Mouse (Mus musculus) hindbrain, embryonic 14.5 days (tissue): Measurements from ENCODE around the gene Ppp5c. TPM values are rescaled to one million over a fixed set of nuclear protein-coding genes. Genes with fewer than 3 reads are reported as not detected.

ENCODE experiments used
- ATAC-seq: fragments of 200-750 bp; cut with Nextera tagmentation; 2 replicates; pipeline ENCODE4 v1.8.0; 2017; ENCODE audit warnings: moderate number of reproducible peaks, mild to moderate bottlenecking, moderate TSS enrichment, moderate library complexity; ENCODE audit not compliant: low FRiP score
- DNase-seq: peaks from one replicate; pipeline ENCODE4 v3.0.0-alpha.2; 2015; ENCODE audit warnings: low spot score
- H3K27ac ChIP-seq: fragments of 300-500 bp; sonication (generic); 2 replicates; pipeline ENCODE4 v1.5.1; 2014; ENCODE audit warnings: mild to moderate bottlenecking, moderate library complexity
- H3K27me3 ChIP-seq: fragments of 300-500 bp; sonication (generic); 2 replicates; pipeline ENCODE4 v1.6.1; 2014; ENCODE audit warnings: mild to moderate bottlenecking, low read length, mixed read lengths; ENCODE audit not compliant: control insufficient read depth, insufficient read depth
- H3K36me3 ChIP-seq: fragments of 300-500 bp; sonication (generic); replicated peaks from 2 replicates; pipeline ENCODE4 v1.6.1; 2014; ENCODE audit not compliant: control insufficient read depth, insufficient read depth
- H3K4me1 ChIP-seq: fragments of 300-500 bp; sonication (generic); replicated peaks from 2 replicates; pipeline ENCODE4 v1.6.1; 2014; ENCODE audit warnings: antibody characterized with exemption, low read length, mixed read lengths; ENCODE audit not compliant: control insufficient read depth, insufficient read depth
- H3K4me2 ChIP-seq: fragments of 300-500 bp; sonication (generic); replicated peaks from 2 replicates; pipeline ENCODE4 v1.6.1; 2014; ENCODE audit warnings: mild to moderate bottlenecking, moderate library complexity
- H3K4me3 ChIP-seq: fragments of 300-500 bp; sonication (generic); replicated peaks from 2 replicates; pipeline ENCODE4 v1.5.1; 2014; ENCODE audit warnings: mild to moderate bottlenecking, low read length
- H3K9ac ChIP-seq: fragments of 300-500 bp; sonication (generic); 2 replicates; pipeline ENCODE4 v1.6.1; 2014
- H3K9me3 ChIP-seq: fragments of 300-500 bp; sonication (generic); 2 replicates; pipeline ENCODE4 v1.6.1; 2016; ENCODE audit warnings: low read length; ENCODE audit not compliant: control insufficient read depth
- WGBS: fragments of 180-500 bp; shearing (Covaris S2); extraction: QIAGEN DNeasy Blood & Tissue Kit; methylation state at CpG from one replicate; pipeline ENCODE4 v1.1.7; 2014; 5-methylcytosine and 5-hydroxymethylcytosine counted together
- polyA plus RNA-seq: library from polyadenylated mRNA; unstranded; fragments of >200 nt; fragmentation: Nextera tagmentation; extraction: Ambion mirVana; gene quantifications from 2 replicates; pipeline ENCODE4 v1.2.1, GENCODE M21; 2014

The Ppp5c gene
- polyA plus RNA-seq, 1 experiment from 2014 or later, result 123 TPM

GRCm38 (mm10) chr7:17055287-17055946 lies 27.7 kb upstream of the Ppp5c start:
- WGBS, result 91% methylated on average over 4 of the region's 4 CpGs
- no peaks in the 10 kb centered on the region for H3K27me3 ChIP-seq
- no peaks in the 10 kb centered on the region for H3K36me3 ChIP-seq
- ATAC-seq, result no peak
- H3K4me2 ChIP-seq, result peak overlapping the region; percentile 63
- peak overlapping the region; percentile 38; the same call in 1 of the 2 replicates for H3K4me3 ChIP-seq
- peaks cover 18% of the 10 kb centered on the region for H3K4me1 ChIP-seq
- peak overlapping the region; percentile 65; the same call in 1 of the 2 replicates for H3K9ac ChIP-seq
- no peaks in the 10 kb centered on the region for H3K9me3 ChIP-seq
- no peak for DNase-seq
- no peak overlapping the region for H3K27ac ChIP-seq

- 92% methylated on average over 16 of the region's 16 CpGs for WGBS
- H3K27ac ChIP-seq, result no peak overlapping the region
- no peak overlapping the region for H3K4me3 ChIP-seq
- H3K27me3 ChIP-seq, result no peaks in the 10 kb centered on the region
- ATAC-seq (no peak), DNase-seq (no peak)
- H3K9ac ChIP-seq, result no peak overlapping the region
- H3K4me2 ChIP-seq, result no peak overlapping the region
- no peaks in the 10 kb centered on the region for H3K9me3 ChIP-seq
- H3K4me1 ChIP-seq, result peaks cover 10% of the 10 kb centered on the region; the same call in 1 of the 2 replicates
- H3K36me3 ChIP-seq, result no peaks in the 10 kb centered on the region
These were observed 26.7 kb upstream of the Ppp5c start for GRCm38 (mm10) chr7:17054325-17054989.

GRCm38 (mm10) chr7:17050933-17051594 lies 23.3 kb upstream of the Ppp5c start:
- Histone ChIP-seq H3K36me3 (no peaks in the 10 kb centered on the region), H3K4me2 (no peak overlapping the region), H3K27me3 (no peaks in the 10 kb centered on the region), H3K4me1 (no peaks in the 10 kb centered on the region), H3K27ac (no peak overlapping the region), H3K9ac (no peak overlapping the region), H3K9me3 (no peaks in the 10 kb centered on the region), H3K4me3 (no peak overlapping the region)
- DNase-seq, result peak; percentile 57
- no peak for ATAC-seq
- 9% methylated on average over 17 of the region's 17 CpGs for WGBS

GRCm38 (mm10) chr7:17050491-17050890 lies 22.8 kb upstream of the Ppp5c start:
- ATAC-seq, result no peak; the same call in 1 of the 2 replicates
- WGBS, result 66% methylated on average over 11 of the region's 11 CpGs
- no peaks in the 10 kb centered on the region for H3K27me3 ChIP-seq
- H3K9me3 ChIP-seq, result no peaks in the 10 kb centered on the region
- H3K9ac ChIP-seq, result no peak overlapping the region
- no peak for DNase-seq
- no peak overlapping the region for H3K4me2 ChIP-seq
- no peak overlapping the region for H3K27ac ChIP-seq
- no peaks in the 10 kb centered on the region for H3K4me1 ChIP-seq
- no peaks in the 10 kb centered on the region for H3K36me3 ChIP-seq
- no peak overlapping the region for H3K4me3 ChIP-seq

GRCm38 (mm10) chr7:17048431-17049190 lies 20.9 kb upstream of the Ppp5c start:
- no peaks in the 10 kb centered on the region for H3K27me3 ChIP-seq
- no peaks in the 10 kb centered on the region for H3K9me3 ChIP-seq
- H3K27ac ChIP-seq, result no peak overlapping the region
- no peak for ATAC-seq
- no peaks in the 10 kb centered on the region for H3K36me3 ChIP-seq
- no peak overlapping the region for H3K9ac ChIP-seq
- H3K4me3 ChIP-seq, result no peak overlapping the region
- no peaks in the 10 kb centered on the region for H3K4me1 ChIP-seq
- DNase-seq, result no peak
- no peak overlapping the region for H3K4me2 ChIP-seq
- WGBS, result 86% methylated on average over 10 of the region's 10 CpGs

- H3K27me3 ChIP-seq, result no peaks in the 10 kb centered on the region
- no peaks in the 10 kb centered on the region for H3K9me3 ChIP-seq
- ATAC-seq (no peak), DNase-seq (no peak)
- no peak overlapping the region for H3K27ac ChIP-seq
- no peaks in the 10 kb centered on the region for H3K4me1 ChIP-seq
- WGBS, result 83% methylated on average over 5 of the region's 5 CpGs
- H3K4me3 ChIP-seq, result no peak overlapping the region
- H3K9ac ChIP-seq, result no peak overlapping the region
- no peaks in the 10 kb centered on the region for H3K36me3 ChIP-seq
- H3K4me2 ChIP-seq, result no peak overlapping the region
These were observed 19.4 kb upstream of the Ppp5c start for GRCm38 (mm10) chr7:17047041-17047682.

GRCm38 (mm10) chr7:17045743-17046142 lies 18.0 kb upstream of the Ppp5c start:
- ATAC-seq (no peak), DNase-seq (no peak)
- no peaks in the 10 kb centered on the region for H3K4me1 ChIP-seq
- H3K9me3 ChIP-seq, result no peaks in the 10 kb centered on the region
- WGBS, result 44% methylated on average over 1 of the region's 1 CpGs
- no peak overlapping the region for H3K4me2 ChIP-seq
- H3K27ac ChIP-seq, result no peak overlapping the region
- no peak overlapping the region for H3K9ac ChIP-seq
- no peaks in the 10 kb centered on the region for H3K36me3 ChIP-seq
- H3K27me3 ChIP-seq, result no peaks in the 10 kb centered on the region
- no peak overlapping the region for H3K4me3 ChIP-seq

- no peaks in the 10 kb centered on the region for H3K36me3 ChIP-seq
- ATAC-seq (no peak), DNase-seq (no peak)
- H3K4me2 ChIP-seq, result no peak overlapping the region
- H3K4me3 ChIP-seq, result no peak overlapping the region
- no peak overlapping the region for H3K27ac ChIP-seq
- no peaks in the 10 kb centered on the region for H3K4me1 ChIP-seq
- 92% methylated on average over 7 of the region's 7 CpGs for WGBS
- no peaks in the 10 kb centered on the region for H3K9me3 ChIP-seq
- H3K27me3 ChIP-seq, result no peaks in the 10 kb centered on the region
- H3K9ac ChIP-seq, result no peak overlapping the region
These were observed 11.6 kb upstream of the Ppp5c start for GRCm38 (mm10) chr7:17039373-17039772.
